Mouse (Mus musculus): ENCODE measurements around the gene Tcte1.
A peak's percentile ranks its signal among the peaks of the same experiment; 100 is the strongest.

Tcte1 gene

GRCm38 (mm10) chr17:45548541-45549512 is 25.6 kb downstream of the Tcte1 start:
- no peak for DNase-seq

- DNase-seq, result no peak
Measured at GRCm38 (mm10) chr17:45549617-45550181, 26.5 kb downstream of the Tcte1 start, which contains the start of gene Tmem151b. TSS of gene Tmem151b (minus strand) at chr17:45549677.

DNA sequence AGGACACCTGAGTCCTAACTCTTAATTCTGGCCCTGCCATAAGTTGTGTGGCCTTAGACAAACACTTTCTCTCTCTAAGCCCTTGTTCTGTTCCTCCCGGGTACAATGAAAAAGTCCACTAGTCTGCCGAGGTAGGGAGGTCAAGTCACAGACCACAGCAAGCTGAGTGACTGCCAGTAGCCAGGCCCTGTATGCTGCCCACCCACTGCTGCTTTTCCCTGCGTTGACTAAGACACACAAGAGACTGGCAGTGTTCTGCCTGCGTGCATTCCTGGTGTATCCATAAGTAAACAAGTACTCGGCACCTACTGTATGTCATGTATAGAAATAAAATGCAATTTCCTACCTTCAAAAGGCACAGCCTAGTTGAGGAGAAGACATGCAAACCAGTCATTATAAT is 27.0 kb downstream of the Tcte1 start:
- DNase-seq, result no peak

GRCm38 (mm10) chr17:45551249-45551796 is 28.1 kb downstream of the Tcte1 start:
- no peak for DNase-seq

DNA sequence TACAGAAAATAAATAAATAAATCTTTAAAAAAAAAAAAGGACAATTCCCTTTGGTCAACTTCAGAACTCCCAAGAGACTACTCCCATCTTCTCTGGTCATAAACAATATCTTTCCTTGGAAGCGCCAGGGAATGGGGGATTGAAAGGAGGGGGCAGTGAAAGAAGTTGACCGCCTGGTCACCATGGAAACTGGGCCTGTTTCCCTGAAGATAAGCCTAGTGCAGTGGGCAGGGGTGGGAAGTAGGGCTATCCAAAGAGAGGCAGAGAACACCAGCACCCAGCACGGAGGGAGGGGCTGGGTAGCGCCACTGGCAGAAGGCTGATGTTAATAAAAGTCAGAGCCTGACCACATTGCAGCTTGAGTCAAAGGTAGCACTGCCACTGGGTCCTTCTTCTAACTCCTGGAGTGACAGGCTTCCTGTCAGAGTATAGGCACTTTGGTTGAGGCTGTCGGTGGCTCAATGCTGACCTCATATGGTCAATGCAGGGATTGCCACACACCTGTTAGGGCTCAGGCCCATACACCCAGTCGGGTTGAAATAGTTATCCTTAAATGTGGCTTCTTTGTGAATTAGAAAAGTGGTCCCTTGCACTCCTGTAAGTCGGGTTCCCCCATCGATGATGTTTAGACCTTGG is 28.7 kb downstream of the Tcte1 start:
- DNase-seq, result peak; percentile 86

DNA sequence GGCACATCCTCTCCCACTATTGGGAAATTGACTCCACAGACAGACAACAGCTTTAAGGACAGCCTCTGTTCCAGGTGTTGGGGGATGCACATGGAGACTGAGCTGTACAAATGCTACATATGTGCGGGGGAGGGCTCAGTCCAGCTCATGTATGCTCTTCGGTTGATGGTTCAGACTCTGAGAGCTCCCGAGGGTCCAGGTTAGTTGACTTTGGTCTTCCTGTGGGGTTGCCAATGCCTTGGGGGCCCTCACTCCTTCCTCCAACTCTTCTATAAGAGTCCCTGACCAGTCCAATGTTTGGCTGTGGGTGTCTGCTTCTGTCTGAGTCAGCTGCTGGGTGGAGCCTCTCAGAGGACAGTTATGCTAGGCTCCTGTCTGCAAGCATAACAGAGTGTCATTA is 29.8 kb downstream of the Tcte1 start:
- DNase-seq, result no peak

GRCm38 (mm10) chr17:45554420-45554819 is 31.2 kb downstream of the Tcte1 start:
- no peak for DNase-seq

GRCm38 (mm10) chr17:45555452-45556106 is 32.3 kb downstream of the Tcte1 start, which contains the start of gene Nfkbie:
TSS of gene Nfkbie (plus strand) at chr17:45555703.
- peak; percentile 98 for DNase-seq

- no peak for DNase-seq
Measured at GRCm38 (mm10) chr17:45556107-45556489, 32.9 kb downstream of the Tcte1 start.

DNA sequence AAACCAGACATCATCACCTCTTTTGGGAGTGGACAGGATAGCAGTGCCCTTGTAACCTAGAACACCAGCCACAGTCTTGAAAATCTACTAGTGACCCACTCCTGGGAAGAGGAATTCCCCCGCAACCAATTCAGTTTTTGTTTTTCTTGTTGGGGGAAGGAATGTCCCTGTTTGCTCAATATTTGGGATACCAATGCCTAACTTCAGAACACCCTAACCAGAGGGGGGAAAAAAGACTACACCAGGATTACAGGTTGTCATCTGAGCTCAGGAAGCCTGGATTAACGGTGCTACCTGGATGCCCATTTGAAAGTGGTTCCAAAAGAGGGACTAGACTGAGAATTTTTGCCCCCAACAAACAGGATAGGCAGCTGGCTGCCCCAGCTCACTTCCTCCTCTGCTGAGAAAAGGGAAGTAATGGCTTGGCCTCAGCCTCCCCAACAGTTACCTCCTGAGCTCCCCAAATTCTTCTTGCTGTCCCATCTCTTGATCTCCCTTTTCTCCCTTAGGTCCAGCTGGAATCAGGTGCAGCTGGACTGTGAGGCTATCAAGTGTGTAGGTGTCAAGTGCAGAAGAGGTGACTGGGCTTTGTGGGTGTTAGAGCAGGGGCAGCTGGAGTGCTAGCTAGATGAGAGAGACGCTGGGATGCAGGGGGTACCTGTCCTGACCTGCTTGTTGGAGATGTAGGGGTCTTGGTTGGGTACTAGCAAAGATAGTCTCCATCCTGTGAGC is 33.4 kb downstream of the Tcte1 start:
- no peak for DNase-seq

DNA sequence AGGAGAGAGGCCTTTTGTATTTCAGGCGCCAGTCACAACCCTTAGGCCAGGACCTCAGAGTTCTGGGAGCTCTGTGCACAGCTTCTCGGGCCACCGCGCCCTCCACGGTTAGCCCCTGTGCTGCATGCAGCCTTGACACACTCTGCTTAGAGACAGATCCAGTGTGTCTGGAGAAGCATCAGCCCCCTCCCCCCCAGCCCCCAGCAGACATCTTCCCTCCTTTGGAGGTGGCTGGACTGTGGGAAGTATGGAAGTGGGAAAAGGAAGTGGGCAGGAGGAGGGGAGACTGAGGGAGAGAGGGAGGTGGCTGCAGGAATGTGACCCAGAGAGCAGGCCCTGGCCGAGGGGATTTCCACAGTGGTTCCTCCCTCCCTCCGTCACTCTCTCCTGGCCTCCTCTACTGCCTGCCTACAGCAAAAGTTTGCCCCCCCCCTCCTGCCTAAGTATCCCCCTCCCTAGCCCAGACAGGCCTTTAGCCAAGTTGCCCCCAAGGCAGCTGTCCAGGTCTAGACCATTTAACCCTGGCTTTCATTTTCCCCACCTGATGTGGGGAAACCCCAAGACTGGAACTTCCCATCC is 34.1 kb downstream of the Tcte1 start:
- no peak for DNase-seq

- DNase-seq, result no peak
Measured at GRCm38 (mm10) chr17:45557998-45558862, 35.0 kb downstream of the Tcte1 start.

DNA sequence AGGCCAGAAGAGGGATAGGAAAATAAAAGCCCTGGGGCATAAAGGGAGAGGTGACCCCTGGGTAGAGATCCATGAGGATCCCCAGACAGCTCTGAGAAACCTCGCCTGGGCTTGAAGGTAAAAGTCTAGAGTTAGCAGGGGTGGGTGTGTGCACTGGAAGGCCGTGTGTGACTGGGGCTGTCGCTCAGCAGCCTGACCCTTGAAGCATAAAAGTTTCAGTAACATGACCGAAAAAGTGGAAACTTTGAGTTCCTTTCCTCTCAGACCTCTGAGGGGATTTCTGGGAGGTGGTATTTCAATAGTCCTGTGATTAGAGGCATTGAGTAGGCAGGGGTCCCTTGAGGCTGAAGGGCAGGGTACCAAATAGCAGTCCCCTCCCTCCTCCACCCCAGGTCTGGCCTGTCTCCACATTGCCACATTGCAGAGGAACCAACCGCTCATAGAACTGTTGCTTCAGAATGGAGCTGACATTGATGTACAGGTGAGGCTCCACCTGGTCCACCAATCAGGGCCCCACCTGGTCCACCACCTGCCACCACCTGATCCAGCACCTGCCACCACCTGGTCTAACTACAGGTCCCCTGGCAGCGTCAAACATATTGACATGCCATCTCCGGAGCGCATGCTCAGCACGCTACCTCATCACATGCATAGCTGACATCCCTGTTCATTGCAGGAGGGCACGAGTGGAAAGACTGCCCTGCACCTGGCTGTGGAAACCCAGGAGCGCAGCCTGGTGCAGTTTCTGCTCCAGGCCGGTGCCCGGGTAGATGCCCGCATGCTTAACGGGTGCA is 36.7 kb downstream of the Tcte1 start:
- DNase-seq, result no peak

DNA sequence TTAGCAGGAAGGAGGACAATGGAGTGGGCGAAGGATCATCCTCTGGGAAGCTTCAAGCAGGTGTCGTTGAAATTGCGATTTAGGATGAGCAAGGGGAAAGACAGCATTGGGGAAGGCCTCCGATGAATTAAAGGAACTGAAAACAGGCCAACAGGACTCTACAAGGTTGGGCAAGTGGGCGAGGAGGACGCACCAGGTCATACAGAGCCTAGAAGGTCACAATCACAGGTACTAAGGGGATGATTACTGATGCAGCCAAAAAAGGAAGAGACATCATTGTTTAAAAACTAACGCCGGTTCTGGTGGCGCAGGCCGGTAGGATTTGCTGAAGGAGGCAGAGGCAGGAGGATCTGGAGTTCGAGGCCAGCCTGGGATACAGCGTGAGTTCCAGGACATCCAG is 40.0 kb downstream of the Tcte1 start:
- no peak for DNase-seq

DNA sequence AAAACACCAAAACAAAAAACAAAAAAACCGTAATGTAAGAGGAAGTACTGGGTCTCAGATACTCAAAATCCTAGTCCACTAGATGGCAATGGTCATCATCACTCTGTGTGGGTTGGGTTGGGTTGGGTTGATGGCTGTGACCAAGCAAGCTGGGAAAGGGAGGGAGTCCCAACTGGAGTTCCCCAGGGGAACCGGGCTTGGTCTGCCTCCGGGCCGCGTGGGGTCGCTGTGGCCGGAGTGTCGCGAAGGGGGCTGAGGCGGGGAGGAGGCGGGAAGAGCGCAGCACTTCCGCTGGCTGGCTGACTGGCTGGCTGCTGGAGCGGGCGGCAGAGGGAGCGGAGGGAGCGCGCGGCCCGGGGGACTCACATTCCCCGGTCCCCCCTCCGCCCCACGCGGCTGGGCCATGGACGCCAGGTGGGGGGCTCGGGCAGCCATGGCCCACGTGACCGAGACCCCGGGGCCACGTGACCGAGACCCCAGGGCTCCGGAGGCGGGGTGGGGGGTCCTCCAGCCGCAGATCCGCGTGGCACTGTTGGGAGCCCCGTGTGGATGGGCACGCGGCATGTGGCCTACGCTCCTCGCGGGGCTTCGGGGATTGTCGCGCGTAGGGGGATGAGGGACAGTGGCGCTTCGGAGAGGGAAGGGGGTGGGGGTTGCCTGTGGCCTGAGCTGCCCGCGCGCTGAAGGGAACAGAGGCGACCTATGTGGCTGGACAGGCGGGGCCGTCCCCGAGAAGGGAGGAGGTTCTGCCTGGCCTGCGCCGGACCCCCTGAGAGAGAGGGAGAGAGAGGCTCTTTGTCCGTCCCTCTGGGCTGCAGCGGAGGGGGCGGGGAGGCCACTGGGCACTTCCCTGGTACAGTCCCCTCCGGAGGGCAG is 40.7 kb downstream of the Tcte1 start, which contains the start of gene Slc35b2:
Gene Slc35b2, plus strand, starts transcription at position 220 of the 876 bp plus-strand sequence.
- DNase-seq, result peak; percentile 95

DNA sequence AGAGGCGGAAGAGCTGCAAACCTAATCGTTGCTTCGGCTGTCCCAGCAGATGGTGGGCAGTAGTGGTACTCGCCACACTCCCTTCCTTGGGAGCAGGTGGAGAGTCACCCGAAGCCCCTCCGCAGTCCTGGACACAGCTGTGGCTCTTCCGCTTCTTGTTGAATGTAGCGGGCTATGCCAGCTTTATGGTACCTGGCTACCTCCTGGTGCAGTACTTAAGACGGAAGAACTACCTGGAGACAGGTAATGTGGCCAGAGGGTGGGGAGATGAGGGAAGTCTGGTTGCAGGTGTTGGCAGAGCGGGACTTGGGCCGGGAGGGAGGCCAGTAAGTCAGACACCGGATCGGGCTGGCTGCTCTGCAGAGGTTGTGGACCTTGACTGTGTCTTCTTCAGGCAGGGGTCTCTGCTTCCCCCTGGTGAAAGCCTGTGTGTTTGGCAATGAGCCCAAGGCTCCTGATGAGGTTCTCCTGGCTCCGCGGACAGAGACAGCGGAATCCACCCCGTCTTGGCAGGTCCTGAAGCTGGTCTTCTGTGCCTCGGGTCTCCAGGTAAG is 41.4 kb downstream of the Tcte1 start:
- no peak for DNase-seq

DNA sequence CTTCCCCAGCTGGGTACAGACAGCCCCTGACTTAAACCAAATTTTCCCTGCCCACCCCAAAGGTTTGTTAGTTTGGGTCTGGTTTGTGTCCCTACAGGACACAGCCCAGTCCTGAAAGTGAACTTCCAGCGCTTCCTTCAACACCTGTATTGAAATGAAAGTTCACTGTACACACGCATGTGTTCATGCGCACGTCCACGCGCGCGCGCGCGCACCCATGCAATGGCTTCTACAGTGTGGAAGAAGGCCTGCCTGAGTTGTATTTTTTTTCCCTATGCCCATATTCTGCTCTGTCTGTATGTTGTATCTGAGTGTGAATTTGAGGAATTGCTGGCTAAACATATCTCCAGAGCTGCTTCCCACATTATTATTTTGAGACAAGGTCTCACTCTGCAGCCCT is 41.9 kb downstream of the Tcte1 start:
- no peak for DNase-seq

DNA sequence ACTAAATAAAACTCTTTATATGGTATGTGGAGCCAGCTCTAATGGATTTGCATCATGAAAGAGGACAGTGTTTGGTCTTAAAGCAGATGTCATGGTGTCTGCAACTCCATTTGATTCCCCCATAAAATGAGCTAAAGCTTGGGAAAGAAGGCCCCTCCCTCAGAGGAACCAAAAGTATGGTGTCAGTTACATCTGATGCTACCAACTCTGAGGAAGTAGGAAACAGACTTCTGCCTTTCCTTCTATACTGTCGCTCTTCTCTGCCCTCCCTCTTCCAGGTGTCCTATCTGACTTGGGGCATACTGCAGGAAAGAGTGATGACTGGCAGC is 42.8 kb downstream of the Tcte1 start:
- no peak for DNase-seq
